Mouse (Mus musculus) heart, postnatal 0 days (tissue): Measurements from ENCODE around the gene Mt3.

Source experiments
- CTCF ChIP-seq: IDR thresholded peaks from 2 replicates; pipeline ENCODE4 v1.5.1; 2016; ENCODE audit warnings: antibody characterized with exemption, control low read depth, low read depth
- EP300 ChIP-seq: IDR thresholded peaks from 2 replicates; pipeline ENCODE4 v1.6.1; 2016; ENCODE audit warnings: antibody characterized with exemption, low read depth

DNA sequence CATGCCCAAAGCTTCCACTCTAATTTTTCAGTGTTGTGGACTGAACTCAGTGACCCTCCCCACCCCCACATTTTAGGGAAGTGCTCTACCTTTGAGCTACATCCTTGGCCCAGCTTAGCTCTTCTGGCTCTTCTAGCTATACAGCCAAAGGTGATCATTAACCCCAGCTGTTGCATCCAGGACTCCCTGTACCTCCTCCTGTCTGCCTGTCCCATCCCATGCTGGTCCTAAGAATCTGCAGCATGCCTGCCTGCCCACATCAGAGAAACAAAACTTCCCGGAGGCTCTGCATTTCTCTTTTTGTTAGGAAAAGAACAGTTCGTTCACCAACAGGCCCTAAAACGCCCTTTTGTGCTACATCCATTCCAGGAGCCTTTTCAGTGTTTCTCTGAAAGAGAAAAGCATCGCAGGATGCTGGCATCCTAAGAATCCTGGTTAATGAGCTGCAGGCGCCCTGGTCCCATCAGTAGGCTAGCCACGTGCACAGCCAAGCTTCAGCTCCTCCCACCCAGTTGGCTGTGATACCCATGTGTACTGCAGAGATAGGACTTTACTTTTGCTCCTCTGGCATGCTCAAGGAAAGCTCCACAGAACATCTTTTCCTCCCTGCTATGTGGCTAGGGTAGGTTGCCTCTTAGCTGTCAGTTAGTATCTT is 33.5 kb upstream of the Mt3 start:
- TF ChIP-seq CTCF (no peak), EP300 (no peak)
